Mouse (Mus musculus): ENCODE results near the gene Ccdc155. TPM values are rescaled to one million over a fixed set of nuclear protein-coding genes. Genes with fewer than 3 reads are reported as not detected.

The Ccdc155 gene
- polyA plus RNA-seq, 1 experiment from 2014 or later, result 0.73 TPM

GRCm38 (mm10) chr7:45147267-45147666, 57.4 kb downstream of the Ccdc155 start:
- DNase-seq (ENCODE audit: low spot score) (no peak), ATAC-seq (replicated peaks; ENCODE audit: low FRiP score, low TSS enrichment, low read depth) (no peak)
- Histone ChIP-seq H3K9me3 (ENCODE audit: control insufficient read depth, low read length) (no peaks in the 10 kb centered on the region), H3K9ac (ENCODE audit: low read length) (no peak overlapping the region), H3K27me3 (replicated peaks; ENCODE audit: control insufficient read depth, insufficient read depth, low read length) (no peaks in the 10 kb centered on the region), H3K4me1 (replicated peaks; ENCODE audit: control insufficient read depth, insufficient read depth, low read length) (peaks cover 3% of the 10 kb centered on the region; the same call in 1 of the 2 replicates), H3K4me2 (ENCODE audit: low read length) (no peak overlapping the region), H3K27ac (ENCODE audit: low read depth) (no peak overlapping the region), H3K4me3 (ENCODE audit: low read depth, low read length) (no peak overlapping the region), H3K36me3 (ENCODE audit: control insufficient read depth, insufficient read depth, low read length) (peaks cover 53% of the 10 kb centered on the region)
- 95% methylated on average over 11 of the region's 11 CpGs for WGBS

- no peak overlapping the region for H3K9ac ChIP-seq (ENCODE audit: low read length)
- peaks cover 63% of the 10 kb centered on the region for H3K36me3 ChIP-seq (ENCODE audit: control insufficient read depth, insufficient read depth, low read length)
- ATAC-seq (replicated peaks; ENCODE audit: low FRiP score, low TSS enrichment, low read depth) (no peak), DNase-seq (ENCODE audit: low spot score) (no peak)
- no peak overlapping the region for H3K27ac ChIP-seq (ENCODE audit: low read depth)
- no peaks in the 10 kb centered on the region for H3K27me3 ChIP-seq (replicated peaks; ENCODE audit: control insufficient read depth, insufficient read depth, low read length)
- no peak overlapping the region for H3K4me2 ChIP-seq (ENCODE audit: low read length)
- H3K4me1 ChIP-seq (replicated peaks; ENCODE audit: control insufficient read depth, insufficient read depth, low read length), result no peaks in the 10 kb centered on the region
- H3K4me3 ChIP-seq (ENCODE audit: low read depth, low read length), result no peak overlapping the region
- 88% methylated on average over 8 of the region's 8 CpGs for WGBS
- no peaks in the 10 kb centered on the region for H3K9me3 ChIP-seq (ENCODE audit: control insufficient read depth, low read length)
Observed at GRCm38 (mm10) chr7:45145460-45145859, 59.2 kb downstream of the Ccdc155 start.

- 86% methylated on average over 13 of the region's 13 CpGs for WGBS
- no peaks in the 10 kb centered on the region for H3K27me3 ChIP-seq (replicated peaks; ENCODE audit: control insufficient read depth, insufficient read depth, low read length)
- ATAC-seq (replicated peaks; ENCODE audit: low FRiP score, low TSS enrichment, low read depth), result no peak
Observed at GRCm38 (mm10) chr7:45144368-45145174, 60.1 kb downstream of the Ccdc155 start.

DNA sequence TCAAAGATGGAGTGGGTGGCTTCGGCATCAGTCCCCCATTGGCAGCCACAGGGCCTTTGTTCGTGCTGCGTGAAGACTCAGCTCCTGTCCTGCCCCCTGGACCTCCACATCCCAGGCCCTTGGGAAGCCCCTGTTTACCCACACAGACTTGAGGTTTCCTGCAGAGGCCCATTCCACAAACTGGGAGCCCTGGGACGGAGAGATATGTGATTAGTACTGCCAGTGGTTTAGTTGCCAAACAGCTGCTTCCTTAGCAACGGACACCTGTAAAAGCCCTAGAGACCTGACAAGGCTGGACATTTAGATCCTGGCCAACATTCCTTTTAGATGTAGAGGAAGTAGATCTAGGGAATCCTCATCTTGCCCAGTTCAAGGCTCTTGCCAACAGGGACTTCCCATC, 62.8 kb downstream of the Ccdc155 start:
- no peak for DNase-seq (ENCODE audit: low spot score)
- H3K36me3 ChIP-seq (ENCODE audit: control insufficient read depth, insufficient read depth, low read length), result peaks cover 48% of the 10 kb centered on the region
- 84% methylated on average over 5 of the region's 5 CpGs for WGBS

More at GRCm38 (mm10) chr7:45144368-45145174, 60.1 kb downstream of the Ccdc155 start:
- Histone ChIP-seq H3K9ac (ENCODE audit: low read length) (no peak overlapping the region), H3K27ac (ENCODE audit: low read depth) (no peak overlapping the region), H3K4me3 (ENCODE audit: low read depth, low read length) (no peak overlapping the region), H3K9me3 (ENCODE audit: control insufficient read depth, low read length) (no peaks in the 10 kb centered on the region), H3K4me1 (replicated peaks; ENCODE audit: control insufficient read depth, insufficient read depth, low read length) (no peaks in the 10 kb centered on the region), H3K36me3 (ENCODE audit: control insufficient read depth, insufficient read depth, low read length) (peaks cover 63% of the 10 kb centered on the region), H3K4me2 (ENCODE audit: low read length) (no peak overlapping the region)
- DNase-seq (ENCODE audit: low spot score), result no peak

DNA sequence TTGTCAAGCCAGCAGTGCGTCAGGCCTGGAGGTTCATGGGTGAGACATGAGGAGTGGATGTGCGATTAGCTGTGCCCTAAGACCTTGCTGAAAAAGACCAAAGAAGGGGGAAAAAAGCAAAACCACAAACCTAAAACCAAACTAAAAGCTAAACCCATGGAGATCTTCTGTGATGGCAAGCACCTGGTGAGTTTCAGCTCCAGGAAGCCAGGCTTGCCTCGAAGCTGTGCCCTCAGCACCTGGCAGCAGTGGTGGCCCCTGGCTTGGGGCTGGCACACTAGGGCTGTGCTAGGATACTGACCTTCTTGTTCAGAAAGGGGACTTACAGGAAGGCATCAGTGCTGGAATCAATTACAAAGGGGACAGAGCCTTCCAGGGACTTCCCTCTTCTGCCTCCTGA, 63.4 kb downstream of the Ccdc155 start:
- Histone ChIP-seq H3K4me1 (replicated peaks; ENCODE audit: control insufficient read depth, insufficient read depth, low read length) (no peaks in the 10 kb centered on the region), H3K9ac (ENCODE audit: low read length) (no peak overlapping the region), H3K9me3 (ENCODE audit: control insufficient read depth, low read length) (no peaks in the 10 kb centered on the region), H3K4me3 (ENCODE audit: low read depth, low read length) (no peak overlapping the region), H3K27ac (ENCODE audit: low read depth) (no peak overlapping the region), H3K36me3 (ENCODE audit: control insufficient read depth, insufficient read depth, low read length) (peaks cover 42% of the 10 kb centered on the region), H3K27me3 (replicated peaks; ENCODE audit: control insufficient read depth, insufficient read depth, low read length) (no peaks in the 10 kb centered on the region), H3K4me2 (ENCODE audit: low read length) (no peak overlapping the region)
- ATAC-seq (replicated peaks; ENCODE audit: low FRiP score, low TSS enrichment, low read depth) (no peak), DNase-seq (ENCODE audit: low spot score) (no peak)
- 97% methylated on average over 3 of the region's 3 CpGs for WGBS

More for the DNA sequence above, 62.8 kb downstream of the Ccdc155 start:
- Histone ChIP-seq H3K4me3 (ENCODE audit: low read depth, low read length) (no peak overlapping the region), H3K9me3 (ENCODE audit: control insufficient read depth, low read length) (no peaks in the 10 kb centered on the region), H3K27ac (ENCODE audit: low read depth) (no peak overlapping the region), H3K27me3 (replicated peaks; ENCODE audit: control insufficient read depth, insufficient read depth, low read length) (no peaks in the 10 kb centered on the region), H3K4me1 (replicated peaks; ENCODE audit: control insufficient read depth, insufficient read depth, low read length) (no peaks in the 10 kb centered on the region), H3K4me2 (ENCODE audit: low read length) (no peak overlapping the region), H3K9ac (ENCODE audit: low read length) (no peak overlapping the region)
- ATAC-seq (replicated peaks; ENCODE audit: low FRiP score, low TSS enrichment, low read depth), result no peak

- Histone ChIP-seq H3K9me3 (ENCODE audit: control insufficient read depth, low read length) (no peaks in the 10 kb centered on the region), H3K4me3 (ENCODE audit: low read depth, low read length) (no peak overlapping the region), H3K4me2 (ENCODE audit: low read length) (no peak overlapping the region), H3K4me1 (replicated peaks; ENCODE audit: control insufficient read depth, insufficient read depth, low read length) (no peaks in the 10 kb centered on the region), H3K9ac (ENCODE audit: low read length) (no peak overlapping the region), H3K27me3 (replicated peaks; ENCODE audit: control insufficient read depth, insufficient read depth, low read length) (no peaks in the 10 kb centered on the region), H3K27ac (ENCODE audit: low read depth) (no peak overlapping the region), H3K36me3 (ENCODE audit: control insufficient read depth, insufficient read depth, low read length) (peaks cover 30% of the 10 kb centered on the region)
- DNase-seq (ENCODE audit: low spot score), result no peak
- 61% methylated on average over 8 of the region's 8 CpGs for WGBS
- ATAC-seq (replicated peaks; ENCODE audit: low FRiP score, low TSS enrichment, low read depth), result no peak
Observed at GRCm38 (mm10) chr7:45139904-45140723, 64.6 kb downstream of the Ccdc155 start.

DNA sequence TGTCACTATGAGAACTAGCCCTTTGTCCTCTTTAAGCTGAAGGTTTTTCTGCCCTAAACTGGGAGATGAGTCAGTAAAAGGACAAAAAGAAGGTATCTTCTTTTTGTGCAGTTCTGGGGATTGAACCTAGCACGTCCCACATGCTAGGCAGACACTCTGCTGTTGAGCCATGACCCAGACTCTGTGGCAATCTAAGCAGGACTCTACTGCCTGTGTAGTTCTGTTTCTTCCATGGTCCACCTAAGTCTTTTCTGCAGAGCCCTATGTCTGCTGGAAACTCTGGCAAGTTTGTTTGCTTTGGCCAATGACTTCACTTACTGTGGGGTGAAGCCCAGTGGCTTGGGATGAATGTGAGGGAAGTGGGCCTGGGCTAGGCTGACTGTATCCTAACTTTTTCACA, 66.3 kb downstream of the Ccdc155 start:
- ATAC-seq (replicated peaks; ENCODE audit: low FRiP score, low TSS enrichment, low read depth) (no peak), DNase-seq (ENCODE audit: low spot score) (no peak)
- no peak overlapping the region for H3K27ac ChIP-seq (ENCODE audit: low read depth)
- no peaks in the 10 kb centered on the region for H3K9me3 ChIP-seq (ENCODE audit: control insufficient read depth, low read length)
- no peaks in the 10 kb centered on the region for H3K27me3 ChIP-seq (replicated peaks; ENCODE audit: control insufficient read depth, insufficient read depth, low read length)
- H3K36me3 ChIP-seq (ENCODE audit: control insufficient read depth, insufficient read depth, low read length), result peaks cover 13% of the 10 kb centered on the region
- no peak overlapping the region for H3K4me2 ChIP-seq (ENCODE audit: low read length)
- H3K9ac ChIP-seq (ENCODE audit: low read length), result no peak overlapping the region
- 84% methylated on average over 1 of the region's 1 CpGs for WGBS
- no peak overlapping the region for H3K4me3 ChIP-seq (ENCODE audit: low read depth, low read length)
- H3K4me1 ChIP-seq (replicated peaks; ENCODE audit: control insufficient read depth, insufficient read depth, low read length), result no peaks in the 10 kb centered on the region

GRCm38 (mm10) chr7:45137171-45138006, 67.3 kb downstream of the Ccdc155 start:
- ATAC-seq (replicated peaks; ENCODE audit: low FRiP score, low TSS enrichment, low read depth) (no peak), DNase-seq (ENCODE audit: low spot score) (no peak)
- WGBS, result 72% methylated on average over 12 of the region's 12 CpGs
- Histone ChIP-seq H3K4me2 (ENCODE audit: low read length) (no peak overlapping the region), H3K27me3 (replicated peaks; ENCODE audit: control insufficient read depth, insufficient read depth, low read length) (no peaks in the 10 kb centered on the region), H3K9me3 (ENCODE audit: control insufficient read depth, low read length) (no peaks in the 10 kb centered on the region), H3K9ac (ENCODE audit: low read length) (no peak overlapping the region), H3K36me3 (ENCODE audit: control insufficient read depth, insufficient read depth, low read length) (peaks cover 10% of the 10 kb centered on the region), H3K27ac (ENCODE audit: low read depth) (no peak overlapping the region), H3K4me1 (replicated peaks; ENCODE audit: control insufficient read depth, insufficient read depth, low read length) (no peaks in the 10 kb centered on the region), H3K4me3 (ENCODE audit: low read depth, low read length) (no peak overlapping the region)
